Mouse (Mus musculus) liver, adult 2 months (tissue): ENCODE measurements around the gene Cstf2t. TPM values are rescaled to one million over a fixed set of nuclear protein-coding genes. Genes with fewer than 3 reads are reported as not detected.

ENCODE experiments used
- DNase-seq: peaks from one replicate; pipeline ENCODE4 v3.0.0-alpha.2; 2011; ENCODE audit warnings: low read depth, low spot score; ENCODE audit errors: extremely low read depth
- H3K27ac ChIP-seq: fragments of 200-500 bp; replicated peaks from 2 replicates; pipeline ENCODE4 v1.5.1; 2012; ENCODE audit warnings: low read depth, mild to moderate bottlenecking, control low read depth, inconsistent platforms, low read length; ENCODE audit not compliant: insufficient read depth
- H3K27me3 ChIP-seq: fragments of 200-500 bp; 2 replicates; pipeline ENCODE4 v1.6.1; 2012; ENCODE audit warnings: mild to moderate bottlenecking, moderate library complexity, low read length, inconsistent platforms; ENCODE audit not compliant: control insufficient read depth, insufficient read depth
- H3K36me3 ChIP-seq: fragments of 200-500 bp; 2 replicates; pipeline ENCODE4 v1.6.1; 2012; ENCODE audit warnings: low read length, inconsistent platforms; ENCODE audit not compliant: control insufficient read depth, insufficient read depth
- H3K4me1 ChIP-seq: fragments of 200-500 bp; 2 replicates; pipeline ENCODE4 v1.6.1; 2011; ENCODE audit warnings: low read length; ENCODE audit not compliant: control insufficient read depth, insufficient read depth
- H3K4me3 ChIP-seq: fragments of 200-500 bp; 2 replicates; pipeline ENCODE4 v1.5.1; 2011; ENCODE audit warnings: low read depth, mild to moderate bottlenecking, control low read depth, low read length, moderate library complexity; ENCODE audit not compliant: insufficient read depth
- H3K79me2 ChIP-seq: fragments of 200-500 bp; 2 replicates; pipeline ENCODE4 v1.6.1; 2012; ENCODE audit warnings: inconsistent platforms, mild to moderate bottlenecking, low read length, moderate library complexity; ENCODE audit not compliant: control insufficient read depth, insufficient read depth
- H3K9ac ChIP-seq: fragments of 200-500 bp; 2 replicates; pipeline ENCODE4 v1.6.1; 2012; ENCODE audit warnings: low read depth, mild to moderate bottlenecking, control low read depth, inconsistent platforms, low read length
- CTCF ChIP-seq: fragments of 200-500 bp; IDR thresholded peaks from 2 replicates; pipeline ENCODE4 v1.5.1; 2011; ENCODE audit warnings: low read depth, low read length, control low read depth
- POLR2A ChIP-seq: fragments of 200-500 bp; IDR thresholded peaks from 2 replicates; pipeline ENCODE4 v1.6.1; 2011; ENCODE audit warnings: low read length, control low read depth; ENCODE audit not compliant: insufficient read depth; ENCODE audit errors: extremely low read depth
- WGBS: fragments of 180-500 bp; shearing (Covaris S2); methylation state at CpG from one replicate; pipeline ENCODE4 v1.1.7; 2018; 5-methylcytosine and 5-hydroxymethylcytosine counted together
- polyA plus RNA-seq: library from polyadenylated mRNA; depleted of rRNA; stranded (reverse); fragments of >200 nt; gene quantifications from 2 replicates; pipeline ENCODE4 v1.2.3, GENCODE M21; 2012; rRNA removed
- total RNA-seq: library from RNA; depleted of rRNA; stranded (reverse); fragments of >200 nt; gene quantifications from 2 replicates; pipeline ENCODE4 v1.2.3, GENCODE M21; 2014; rRNA removed

The Cstf2t gene
- total RNA-seq (14.9 and 17.0 TPM in 2 replicates), polyA plus RNA-seq (6.5 and 7.3 TPM in 2 replicates)

DNA sequence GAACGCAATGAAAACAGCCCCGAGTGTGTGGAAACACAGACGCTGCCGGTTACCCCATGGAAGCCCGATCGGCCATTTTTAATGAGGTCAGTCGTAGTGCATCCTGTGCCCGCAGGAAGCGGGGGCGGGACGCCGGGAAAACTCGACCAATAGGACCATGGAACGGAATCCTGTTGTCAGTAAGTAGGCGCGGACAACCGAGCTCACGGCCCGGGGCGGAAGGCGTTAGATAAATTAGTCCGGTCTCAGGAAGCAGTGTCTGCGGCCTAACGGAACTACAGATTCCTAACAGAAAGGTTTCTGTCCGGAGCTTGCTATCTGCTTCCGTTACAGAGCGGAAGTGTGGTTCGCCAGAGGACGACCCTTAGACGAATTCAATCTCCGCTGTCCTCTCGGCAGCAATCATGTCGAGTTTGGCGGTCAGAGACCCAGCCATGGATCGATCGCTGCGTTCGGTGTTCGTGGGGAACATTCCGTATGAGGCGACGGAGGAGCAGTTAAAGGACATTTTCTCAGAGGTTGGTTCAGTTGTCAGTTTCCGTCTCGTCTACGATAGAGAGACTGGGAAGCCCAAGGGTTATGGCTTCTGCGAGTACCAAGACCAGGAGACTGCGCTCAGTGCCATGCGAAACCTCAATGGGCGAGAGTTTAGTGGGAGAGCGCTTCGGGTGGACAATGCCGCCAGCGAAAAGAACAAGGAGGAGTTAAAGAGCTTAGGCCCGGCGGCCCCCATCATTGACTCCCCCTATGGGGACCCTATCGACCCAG lies at the start of gene Cstf2t:
Cstf2t (plus strand) TSS at position 176 of the 768 bp plus-strand sequence.
- TF ChIP-seq POLR2A = peak; percentile 64; the same call in 1 of the 2 replicates
- TF ChIP-seq CTCF = no peak
- H3K4me1 ChIP-seq = peaks cover 13% of the 10 kb centered on the region
- H3K27ac ChIP-seq = peak within 1 kb of the TSS; percentile 55
- H3K79me2 ChIP-seq = no peaks in the 10 kb centered on the region
- peak within 1 kb of the TSS; percentile 64 for H3K4me3 ChIP-seq
- WGBS = 2% methylated on average over 56 of the region's 56 CpGs
- peak; percentile 97 for DNase-seq
- H3K36me3 ChIP-seq = peaks cover 4% of the 10 kb centered on the region; the same call in 1 of the 2 replicates
- H3K9ac ChIP-seq = peak within 1 kb of the TSS; percentile 77
- no peaks in the 10 kb centered on the region for H3K27me3 ChIP-seq

DNA sequence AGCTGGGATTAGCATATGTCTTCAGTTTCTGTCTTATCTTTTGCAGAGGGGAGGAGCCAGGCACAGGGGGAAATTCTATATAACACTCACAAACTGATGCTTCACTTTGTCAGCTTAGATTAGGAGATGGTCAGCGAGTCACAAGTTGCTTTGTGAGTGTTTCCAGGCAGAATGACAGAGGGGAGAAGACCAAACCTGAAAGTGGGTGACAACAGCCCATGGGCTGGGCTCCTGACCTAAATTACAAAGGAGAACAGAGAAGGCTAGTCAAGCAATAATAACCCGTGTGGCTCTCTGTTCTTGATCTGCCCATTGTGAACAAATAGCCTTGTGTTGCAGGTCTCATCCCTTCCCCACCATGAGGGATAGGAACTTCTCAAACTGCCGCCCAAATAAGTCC lies 43.7 kb upstream of the Cstf2t start:
- H3K27me3 ChIP-seq = no peaks in the 10 kb centered on the region
- no peaks in the 10 kb centered on the region for H3K36me3 ChIP-seq
- H3K4me3 ChIP-seq = no peak overlapping the region
- H3K27ac ChIP-seq = no peak overlapping the region
- H3K79me2 ChIP-seq = no peaks in the 10 kb centered on the region
- WGBS = 81% methylated on average over 3 of the region's 3 CpGs
- TF ChIP-seq CTCF = no peak
- no peak for TF ChIP-seq POLR2A
- no peak for DNase-seq
- H3K9ac ChIP-seq = no peak overlapping the region
- H3K4me1 ChIP-seq = no peaks in the 10 kb centered on the region

GRCm38 (mm10) chr19:31040948-31041847 lies 41.4 kb upstream of the Cstf2t start:
- DNase-seq = no peak
- H3K36me3 ChIP-seq = no peaks in the 10 kb centered on the region
- no peak for TF ChIP-seq CTCF
- TF ChIP-seq POLR2A = no peak
- no peaks in the 10 kb centered on the region for H3K79me2 ChIP-seq
- H3K4me3 ChIP-seq = no peak overlapping the region
- H3K9ac ChIP-seq = no peak overlapping the region
- 93% methylated on average over 2 of the region's 2 CpGs for WGBS
- H3K27ac ChIP-seq = no peak overlapping the region
- H3K27me3 ChIP-seq = no peaks in the 10 kb centered on the region
- H3K4me1 ChIP-seq = no peaks in the 10 kb centered on the region

- Histone ChIP-seq H3K27ac (no peak overlapping the region), H3K9ac (no peak overlapping the region), H3K36me3 (no peaks in the 10 kb centered on the region), H3K4me3 (no peak overlapping the region), H3K4me1 (no peaks in the 10 kb centered on the region), H3K79me2 (no peaks in the 10 kb centered on the region), H3K27me3 (no peaks in the 10 kb centered on the region)
- TF ChIP-seq CTCF (no peak), POLR2A (no peak)
- peak; percentile 4 for DNase-seq
- WGBS = 99% methylated on average over 4 of the region's 4 CpGs
Observed at GRCm38 (mm10) chr19:31046601-31047000, 36.0 kb upstream of the Cstf2t start.

DNA sequence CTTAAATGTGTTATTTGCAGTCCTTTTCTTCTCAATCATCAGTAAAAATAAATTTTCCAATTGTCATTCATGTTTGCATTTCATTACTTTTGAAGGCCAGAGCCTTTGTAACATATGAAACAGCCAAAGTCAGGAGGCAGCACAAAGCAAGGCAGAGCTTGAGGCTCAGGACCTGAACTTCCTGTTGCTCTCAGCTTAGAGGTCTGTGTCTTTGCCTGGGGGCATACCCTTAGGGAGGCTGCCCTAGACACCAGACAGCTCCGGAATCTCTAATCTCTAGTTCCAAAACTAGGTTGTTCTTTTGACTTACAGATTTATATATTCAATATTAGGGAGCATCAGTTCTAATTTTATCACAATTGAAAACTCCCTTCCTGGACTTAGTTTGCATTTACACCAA lies 17.9 kb upstream of the Cstf2t start:
- H3K9ac ChIP-seq = no peak overlapping the region
- H3K4me1 ChIP-seq = no peaks in the 10 kb centered on the region
- no peak for DNase-seq
- no peaks in the 10 kb centered on the region for H3K36me3 ChIP-seq
- no peaks in the 10 kb centered on the region for H3K79me2 ChIP-seq
- 66% methylated on average over 1 of the region's 1 CpGs for WGBS
- no peak overlapping the region for H3K27ac ChIP-seq
- no peak overlapping the region for H3K4me3 ChIP-seq
- H3K27me3 ChIP-seq = no peaks in the 10 kb centered on the region
- no peak for TF ChIP-seq CTCF
- no peak for TF ChIP-seq POLR2A
